In the genomic region with DNA sequence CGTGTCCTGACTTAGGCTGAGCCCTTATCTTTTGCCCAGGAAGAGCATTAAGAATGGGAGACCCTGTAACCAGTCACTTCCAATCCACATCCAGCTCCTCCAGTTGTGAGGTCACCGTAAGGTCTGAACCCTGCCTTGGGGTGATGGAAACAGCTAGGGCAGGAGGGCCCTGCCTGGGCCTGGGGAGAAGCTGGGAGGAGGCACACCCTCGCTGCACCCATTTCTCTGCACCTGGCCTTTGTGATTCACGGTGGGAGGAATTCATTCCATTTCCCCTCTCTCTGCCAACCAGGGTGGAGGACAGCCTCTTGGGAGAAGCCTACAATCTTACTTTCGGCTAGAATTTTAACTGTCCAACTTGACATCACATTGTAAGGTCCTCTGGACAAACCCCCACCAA, we compare ENCODE assay signal across 23 mouse cellular contexts. TPM values are rescaled to one million over a fixed set of nuclear protein-coding genes. Genes with fewer than 3 reads are reported as not detected.
"Had no signal": no experiment of that assay in that cellular context is flagged by ENCODE, and none has a peak within 500 bp of the region (broad histone marks: within the 10 kb centered on the region; RNA-seq: fewer than 3 reads in every experiment).

No protein-coding gene starts in this region.

- H3K9me3 ChIP-seq: liver, embryonic 15.5 days; lung, embryonic 15.5 days; megakaryocyte, embryonic 14.5 days; midbrain, embryonic 12.5 days; neural tube, embryonic 13.5 days; neural tube, embryonic 15.5 days; stomach, embryonic 15.5 days had no signal

- DNase-seq: liver, postnatal 0 days; lung, postnatal 14 days; lung, postnatal 36 days; retina, postnatal 1 day; right cerebral cortex, adult 18-20 months; right cerebral cortex, postnatal 25 days; right cerebral cortex, postnatal 4 days; spleen, adult 18-20 months; thymus, adult 18-20 months; thymus, postnatal 14 days; thymus, postnatal 4 days had no signal

- H3K9ac ChIP-seq: liver, embryonic 15.5 days; liver, postnatal 0 days; lung, embryonic 15.5 days; midbrain, embryonic 12.5 days; neural tube, embryonic 13.5 days; neural tube, embryonic 15.5 days; stomach, embryonic 15.5 days had no signal

- H3K4me3 ChIP-seq: liver, embryonic 15.5 days; lung, embryonic 15.5 days; megakaryocyte, embryonic 14.5 days; midbrain, embryonic 12.5 days; myocyte; neural tube, embryonic 13.5 days; neural tube, embryonic 15.5 days; stomach, embryonic 15.5 days had no signal

- ATAC-seq: liver, postnatal 0 days; midbrain, embryonic 16.5 days had no signal

- H3K4me1 ChIP-seq: liver, embryonic 15.5 days; lung, embryonic 15.5 days; midbrain, embryonic 12.5 days; neural tube, embryonic 13.5 days; neural tube, embryonic 15.5 days; stomach, embryonic 15.5 days had no signal

- H3K4me2 ChIP-seq: liver, embryonic 15.5 days; lung, embryonic 15.5 days; midbrain, embryonic 12.5 days; neural tube, embryonic 13.5 days; neural tube, embryonic 15.5 days; stomach, embryonic 15.5 days had no signal

- H3K36me3 ChIP-seq: liver, embryonic 15.5 days; lung, embryonic 15.5 days; midbrain, embryonic 12.5 days; neural tube, embryonic 13.5 days; neural tube, embryonic 15.5 days; stomach, embryonic 15.5 days had no signal

- H3K27ac ChIP-seq: liver, embryonic 15.5 days; lung, embryonic 15.5 days; macrophage; midbrain, embryonic 12.5 days; neural tube, embryonic 13.5 days; neural tube, embryonic 15.5 days; stomach, embryonic 15.5 days had no signal

RNA-seq across cellular contexts. Expression of a gene that starts 8.4 kb away (rescaled TPM):
- total RNA-seq: megakaryocyte progenitor cell, adult 5-6 weeks had no signal
- polyA plus RNA-seq: liver, embryonic 15.5 days; liver, postnatal 0 days; macrophage; myocyte; small intestine, adult 2 months had no signal

RNA-seq across cellular contexts. Expression of a gene that starts 24.6 kb away (rescaled TPM):
- total RNA-seq: megakaryocyte progenitor cell, adult 5-6 weeks had no signal
